Mouse (Mus musculus): ENCODE results near the gene Wars. TPM values are rescaled to one million over a fixed set of nuclear protein-coding genes. Genes with fewer than 3 reads are reported as not detected.
"Not testable (repeated sequence)": the region's sequence is repeated elsewhere in the genome, so short reads cannot be mapped to it uniquely, and the experiment has no call there.

Gene Wars
- polyA plus RNA-seq, 1 experiment from 2014 or later, result 77.2 TPM

GRCm38 (mm10) chr12:108857589-108858184 is 36.3 kb downstream of the Wars start:
- WGBS (ENCODE audit: insufficient replicate concordance), result 82% methylated on average over 7 of the region's 7 CpGs
- H3K4me2 ChIP-seq, result no peak overlapping the region

GRCm38 (mm10) chr12:108857109-108857508 is 36.9 kb downstream of the Wars start:
- Histone ChIP-seq H3K4me2 (no peak overlapping the region), H3K4me1 (ENCODE audit: control insufficient read depth, insufficient read depth, low read length) (no peaks in the 10 kb centered on the region), H3K9ac (ENCODE audit: low read depth, low read length) (no peak overlapping the region), H3K4me3 (ENCODE audit: low read depth, low read length) (no peak overlapping the region), H3K27me3 (ENCODE audit: control insufficient read depth, insufficient read depth, low read length) (no peaks in the 10 kb centered on the region), H3K9me3 (replicated peaks; ENCODE audit: control insufficient read depth, low read length) (no peaks in the 10 kb centered on the region), H3K36me3 (ENCODE audit: control insufficient read depth, insufficient read depth, low read length) (peaks cover 2% of the 10 kb centered on the region; the same call in 1 of the 2 replicates), H3K27ac (ENCODE audit: low read depth, low read length) (no peak overlapping the region)
- WGBS (ENCODE audit: insufficient replicate concordance), result 87% methylated on average over 7 of the region's 7 CpGs
- ATAC-seq (replicated peaks; ENCODE audit: insufficient number of reproducible peaks, low FRiP score, low TSS enrichment), result no peak

More at GRCm38 (mm10) chr12:108857589-108858184, 36.3 kb downstream of the Wars start:
- H3K27ac ChIP-seq (ENCODE audit: low read depth, low read length), result no peak overlapping the region
- H3K9ac ChIP-seq (ENCODE audit: low read depth, low read length), result no peak overlapping the region
- H3K4me1 ChIP-seq (ENCODE audit: control insufficient read depth, insufficient read depth, low read length), result no peaks in the 10 kb centered on the region
- no peaks in the 10 kb centered on the region for H3K27me3 ChIP-seq (ENCODE audit: control insufficient read depth, insufficient read depth, low read length)
- H3K9me3 ChIP-seq (replicated peaks; ENCODE audit: control insufficient read depth, low read length), result no peaks in the 10 kb centered on the region
- no peak for ATAC-seq (replicated peaks; ENCODE audit: insufficient number of reproducible peaks, low FRiP score, low TSS enrichment)
- H3K4me3 ChIP-seq (ENCODE audit: low read depth, low read length), result no peak overlapping the region
- peaks cover 7% of the 10 kb centered on the region for H3K36me3 ChIP-seq (ENCODE audit: control insufficient read depth, insufficient read depth, low read length)

- Histone ChIP-seq H3K9me3 (replicated peaks; ENCODE audit: control insufficient read depth, low read length) (no peaks in the 10 kb centered on the region), H3K36me3 (ENCODE audit: control insufficient read depth, insufficient read depth, low read length) (peaks cover 2% of the 10 kb centered on the region; the same call in 1 of the 2 replicates), H3K4me2 (no peak overlapping the region), H3K27me3 (ENCODE audit: control insufficient read depth, insufficient read depth, low read length) (no peaks in the 10 kb centered on the region), H3K27ac (ENCODE audit: low read depth, low read length) (no peak overlapping the region), H3K4me1 (ENCODE audit: control insufficient read depth, insufficient read depth, low read length) (no peaks in the 10 kb centered on the region), H3K9ac (ENCODE audit: low read depth, low read length) (no peak overlapping the region), H3K4me3 (ENCODE audit: low read depth, low read length) (no peak overlapping the region)
- 79% methylated on average over 8 of the region's 8 CpGs for WGBS (ENCODE audit: insufficient replicate concordance)
- no peak for ATAC-seq (replicated peaks; ENCODE audit: insufficient number of reproducible peaks, low FRiP score, low TSS enrichment)
Observed at GRCm38 (mm10) chr12:108856186-108856585, 37.8 kb downstream of the Wars start.

- Histone ChIP-seq H3K4me2 (no peak overlapping the region), H3K9me3 (replicated peaks; ENCODE audit: control insufficient read depth, low read length) (no peaks in the 10 kb centered on the region), H3K4me3 (ENCODE audit: low read depth, low read length) (no peak overlapping the region), H3K27me3 (ENCODE audit: control insufficient read depth, insufficient read depth, low read length) (no peaks in the 10 kb centered on the region), H3K4me1 (ENCODE audit: control insufficient read depth, insufficient read depth, low read length) (no peaks in the 10 kb centered on the region), H3K36me3 (ENCODE audit: control insufficient read depth, insufficient read depth, low read length) (no peaks in the 10 kb centered on the region; the same call in 1 of the 2 replicates), H3K27ac (ENCODE audit: low read depth, low read length) (no peak overlapping the region), H3K9ac (ENCODE audit: low read depth, low read length) (no peak overlapping the region)
- 87% methylated on average over 10 of the region's 10 CpGs for WGBS (ENCODE audit: insufficient replicate concordance)
- no peak for ATAC-seq (replicated peaks; ENCODE audit: insufficient number of reproducible peaks, low FRiP score, low TSS enrichment)
Observed at GRCm38 (mm10) chr12:108855081-108855480, 38.9 kb downstream of the Wars start.

GRCm38 (mm10) chr12:108852822-108853221 is 41.2 kb downstream of the Wars start:
- H3K4me1 ChIP-seq (ENCODE audit: control insufficient read depth, insufficient read depth, low read length), result no peaks in the 10 kb centered on the region
- no peak overlapping the region for H3K9ac ChIP-seq (ENCODE audit: low read depth, low read length)
- H3K27ac ChIP-seq (ENCODE audit: low read depth, low read length), result no peak overlapping the region
- H3K9me3 ChIP-seq (replicated peaks; ENCODE audit: control insufficient read depth, low read length), result no peaks in the 10 kb centered on the region
- WGBS (ENCODE audit: insufficient replicate concordance), result 84% methylated on average over 8 of the region's 8 CpGs
- no peaks in the 10 kb centered on the region for H3K27me3 ChIP-seq (ENCODE audit: control insufficient read depth, insufficient read depth, low read length)
- no peaks in the 10 kb centered on the region for H3K36me3 ChIP-seq (ENCODE audit: control insufficient read depth, insufficient read depth, low read length)
- H3K4me3 ChIP-seq (ENCODE audit: low read depth, low read length), result no peak overlapping the region
- no peak overlapping the region for H3K4me2 ChIP-seq
- ATAC-seq (replicated peaks; ENCODE audit: insufficient number of reproducible peaks, low FRiP score, low TSS enrichment), result no peak

- Histone ChIP-seq H3K27ac (ENCODE audit: low read depth, low read length) (no peak overlapping the region), H3K4me2 (no peak overlapping the region), H3K4me3 (ENCODE audit: low read depth, low read length) (no peak overlapping the region), H3K9me3 (replicated peaks; ENCODE audit: control insufficient read depth, low read length) (no peaks in the 10 kb centered on the region), H3K27me3 (ENCODE audit: control insufficient read depth, insufficient read depth, low read length) (no peaks in the 10 kb centered on the region), H3K9ac (ENCODE audit: low read depth, low read length) (no peak overlapping the region), H3K4me1 (ENCODE audit: control insufficient read depth, insufficient read depth, low read length) (no peaks in the 10 kb centered on the region), H3K36me3 (ENCODE audit: control insufficient read depth, insufficient read depth, low read length) (no peaks in the 10 kb centered on the region; the same call in 1 of the 2 replicates)
- WGBS (ENCODE audit: insufficient replicate concordance), result 83% methylated on average over 8 of the region's 8 CpGs
- no peak for ATAC-seq (replicated peaks; ENCODE audit: insufficient number of reproducible peaks, low FRiP score, low TSS enrichment)
Observed at GRCm38 (mm10) chr12:108850886-108851285, 43.1 kb downstream of the Wars start.

- no peaks in the 10 kb centered on the region for H3K9me3 ChIP-seq (replicated peaks; ENCODE audit: control insufficient read depth, low read length)
- H3K27me3 ChIP-seq (ENCODE audit: control insufficient read depth, insufficient read depth, low read length), result no peaks in the 10 kb centered on the region
- H3K4me2 ChIP-seq, result no peak overlapping the region
- WGBS (ENCODE audit: insufficient replicate concordance), result 64% methylated on average over 8 of the region's 8 CpGs
- H3K9ac ChIP-seq (ENCODE audit: low read depth, low read length), result no peak overlapping the region
- no peak overlapping the region for H3K27ac ChIP-seq (ENCODE audit: low read depth, low read length)
- H3K36me3 ChIP-seq (ENCODE audit: control insufficient read depth, insufficient read depth, low read length), result no peaks in the 10 kb centered on the region; the same call in 1 of the 2 replicates
- ATAC-seq (replicated peaks; ENCODE audit: insufficient number of reproducible peaks, low FRiP score, low TSS enrichment), result no peak
- no peaks in the 10 kb centered on the region for H3K4me1 ChIP-seq (ENCODE audit: control insufficient read depth, insufficient read depth, low read length)
- H3K4me3 ChIP-seq (ENCODE audit: low read depth, low read length), result no peak overlapping the region
Observed at GRCm38 (mm10) chr12:108850129-108850528, 43.8 kb downstream of the Wars start.

GRCm38 (mm10) chr12:108849488-108850022 is 44.4 kb downstream of the Wars start:
- Histone ChIP-seq H3K9ac (ENCODE audit: low read depth, low read length) (no peak overlapping the region), H3K4me2 (no peak overlapping the region), H3K36me3 (ENCODE audit: control insufficient read depth, insufficient read depth, low read length) (peaks cover 4% of the 10 kb centered on the region; the same call in 1 of the 2 replicates), H3K4me1 (ENCODE audit: control insufficient read depth, insufficient read depth, low read length) (no peaks in the 10 kb centered on the region), H3K27me3 (ENCODE audit: control insufficient read depth, insufficient read depth, low read length) (no peaks in the 10 kb centered on the region), H3K9me3 (replicated peaks; ENCODE audit: control insufficient read depth, low read length) (no peaks in the 10 kb centered on the region), H3K4me3 (ENCODE audit: low read depth, low read length) (no peak overlapping the region), H3K27ac (ENCODE audit: low read depth, low read length) (no peak overlapping the region)
- no peak for ATAC-seq (replicated peaks; ENCODE audit: insufficient number of reproducible peaks, low FRiP score, low TSS enrichment)
- 82% methylated on average over 4 of the region's 4 CpGs for WGBS (ENCODE audit: insufficient replicate concordance)

GRCm38 (mm10) chr12:108848033-108848432 is 45.9 kb downstream of the Wars start:
- H3K9me3 ChIP-seq (replicated peaks; ENCODE audit: control insufficient read depth, low read length); ATAC-seq (replicated peaks; ENCODE audit: insufficient number of reproducible peaks, low FRiP score, low TSS enrichment); H3K27ac ChIP-seq (ENCODE audit: low read depth, low read length); H3K36me3 ChIP-seq (ENCODE audit: control insufficient read depth, insufficient read depth, low read length); H3K4me3 ChIP-seq (ENCODE audit: low read depth, low read length); H3K27me3 ChIP-seq (ENCODE audit: control insufficient read depth, insufficient read depth, low read length); H3K4me1 ChIP-seq (ENCODE audit: control insufficient read depth, insufficient read depth, low read length); H3K9ac ChIP-seq (ENCODE audit: low read depth, low read length); H3K4me2 ChIP-seq: not testable (repeated sequence)
- 82% methylated on average over 3 of the region's 3 CpGs for WGBS (ENCODE audit: insufficient replicate concordance)
